Mouse (Mus musculus) hindbrain, embryonic 10.5 days (tissue): Measurements from ENCODE around the gene Amt. TPM values are rescaled to one million over a fixed set of nuclear protein-coding genes. Genes with fewer than 3 reads are reported as not detected.

Experiments used
- DNase-seq: peaks from one replicate; pipeline ENCODE4 v3.0.0-alpha.2; 2017; ENCODE audit warnings: low spot score
- H3K27ac ChIP-seq: fragments of 300-500 bp; sonication (generic); 2 replicates; pipeline ENCODE4 v1.5.1; 2016; ENCODE audit warnings: mild to moderate bottlenecking, moderate library complexity
- H3K27me3 ChIP-seq: fragments of 300-500 bp; sonication (generic); 2 replicates; pipeline ENCODE4 v1.6.1; 2016; ENCODE audit warnings: mild to moderate bottlenecking; ENCODE audit not compliant: poor library complexity, insufficient read depth, severe bottlenecking
- H3K36me3 ChIP-seq: fragments of 300-500 bp; sonication (generic); 2 replicates; pipeline ENCODE4 v1.6.1; 2016; ENCODE audit warnings: mild to moderate bottlenecking, moderate library complexity
- H3K4me1 ChIP-seq: fragments of 300-500 bp; sonication (generic); replicated peaks from 2 replicates; pipeline ENCODE4 v1.6.1; 2016; ENCODE audit warnings: mild to moderate bottlenecking
- H3K4me3 ChIP-seq: fragments of 300-500 bp; sonication (generic); 2 replicates; pipeline ENCODE4 v1.5.1; 2016; ENCODE audit warnings: mild to moderate bottlenecking, moderate library complexity
- H3K9me3 ChIP-seq: fragments of 300-500 bp; sonication (generic); 2 replicates; pipeline ENCODE4 v1.6.1; 2016; ENCODE audit warnings: mild to moderate bottlenecking, moderate library complexity
- WGBS: fragments of 180-500 bp; shearing (Covaris S2); methylation state at CpG from one replicate; pipeline ENCODE4 v1.1.7; 2016; 5-methylcytosine and 5-hydroxymethylcytosine counted together
- polyA plus RNA-seq: library from polyadenylated mRNA; unstranded; fragments of >200 nt; fragmentation: Nextera tagmentation; extraction: Ambion mirVana; gene quantifications from 2 replicates; pipeline ENCODE4 v1.2.1, GENCODE M21; 2016

Amt gene
- polyA plus RNA-seq, 1 experiment from 2014 or later = 31.4 TPM

GRCm38 (mm10) chr9:108347540-108348289 is 51.1 kb downstream of the Amt start, which contains the start of gene Usp4:
Usp4 (plus strand) TSS chr9:108347853.
- Histone ChIP-seq H3K9me3 (no peaks in the 10 kb centered on the region), H3K27ac (peak within 1 kb of the TSS; percentile 97), H3K36me3 (peaks cover 32% of the 10 kb centered on the region), H3K27me3 (no peaks in the 10 kb centered on the region), H3K4me1 (peaks cover 23% of the 10 kb centered on the region), H3K4me3 (peak within 1 kb of the TSS; percentile 95)
- peak; percentile 91 for DNase-seq
- under 1% methylated on average over 74 of the region's 75 CpGs for WGBS

GRCm38 (mm10) chr9:108348290-108348680 is 51.6 kb downstream of the Amt start:
- Histone ChIP-seq H3K4me3 (peak overlapping the region; percentile 95), H3K36me3 (peaks cover 37% of the 10 kb centered on the region), H3K27me3 (no peaks in the 10 kb centered on the region), H3K9me3 (no peaks in the 10 kb centered on the region), H3K27ac (peak overlapping the region; percentile 97), H3K4me1 (peaks cover 23% of the 10 kb centered on the region)
- no peak for DNase-seq
- WGBS = 11% methylated on average over 14 of the region's 14 CpGs

GRCm38 (mm10) chr9:108349727-108350126 is 53.1 kb downstream of the Amt start:
- peaks cover 52% of the 10 kb centered on the region for H3K36me3 ChIP-seq
- no peak overlapping the region for H3K27ac ChIP-seq
- H3K27me3 ChIP-seq = no peaks in the 10 kb centered on the region
- H3K9me3 ChIP-seq = no peaks in the 10 kb centered on the region
- H3K4me3 ChIP-seq = no peak overlapping the region
- H3K4me1 ChIP-seq = peaks cover 23% of the 10 kb centered on the region
- DNase-seq = no peak
- 92% methylated on average over 4 of the region's 4 CpGs for WGBS

Other genes starting within 250 kb of the Amt start
- gene Gmppb, start 247.6 kb upstream of the Amt start, polyA plus RNA-seq = 24.9 and 30.7 TPM in 2 replicates
- gene Amigo3, start 243.7 kb upstream of the Amt start, polyA plus RNA-seq = 2.4 and 3.4 TPM in 2 replicates
- gene Mst1, start 216.4 kb upstream of the Amt start, polyA plus RNA-seq = 0.34 and 0.39 TPM in 2 replicates
- 36.6 and 39.1 TPM in 2 replicates for gene Rnf123, start 213.5 kb upstream of the Amt start, polyA plus RNA-seq
- gene Apeh, start 202.2 kb upstream of the Amt start, polyA plus RNA-seq = 77.0 and 83.8 TPM in 2 replicates
- 1.4 and 2.4 TPM in 2 replicates for gene Bsn, start 106.5 kb upstream of the Amt start, polyA plus RNA-seq
- 81.2 and 81.6 TPM in 2 replicates for gene Dag1, start 32.9 kb upstream of the Amt start, polyA plus RNA-seq
- gene Nicn1, start 6.4 kb upstream of the Amt start, polyA plus RNA-seq = 39.5 and 54.3 TPM in 2 replicates
- gene Rhoa, start 9.3 kb downstream of the Amt start, polyA plus RNA-seq = 271 and 385 TPM in 2 replicates
- 20.7 and 32.7 TPM in 2 replicates for gene Tcta, start 9.3 kb downstream of the Amt start, polyA plus RNA-seq
- gene Gpx1, start 42.0 kb downstream of the Amt start, polyA plus RNA-seq = 816 and 892 TPM in 2 replicates
- 124 and 128 TPM in 2 replicates for gene Usp4, start 51.0 kb downstream of the Amt start, polyA plus RNA-seq
- 0.58 and 0.69 TPM in 2 replicates for gene 1700102P08Rik, start 96.0 kb downstream of the Amt start, polyA plus RNA-seq
- gene Ccdc36, start 131.6 kb downstream of the Amt start, polyA plus RNA-seq = 1.0 and 1.2 TPM in 2 replicates
- gene BC048562, start 139.6 kb downstream of the Amt start, polyA plus RNA-seq = not detected in 2 replicates
- gene Ccdc71, start 163.7 kb downstream of the Amt start, polyA plus RNA-seq = 56.1 and 56.9 TPM in 2 replicates
- gene Klhdc8b, start 164.7 kb downstream of the Amt start, polyA plus RNA-seq = 29.5 and 41.3 TPM in 2 replicates
- 40.8 and 41.0 TPM in 2 replicates for gene Lamb2, start 182.9 kb downstream of the Amt start, polyA plus RNA-seq
- 86.5 and 87.8 TPM in 2 replicates for gene Usp19, start 193.7 kb downstream of the Amt start, polyA plus RNA-seq
- gene Qars, start 210.9 kb downstream of the Amt start, polyA plus RNA-seq = 103 and 112 TPM in 2 replicates
- 153 and 168 TPM in 2 replicates for gene Qrich1, start 220.0 kb downstream of the Amt start, polyA plus RNA-seq